Mouse (Mus musculus): ENCODE measurements at regions not wholly inside any gene's neighbourhood (a gene's known extent, or its start where the extent isn't known, plus 50 kb on each side); places are given as distances from the start of the nearest gene placed in this dataset.

GRCm38 (mm10) chr4:127862875-127863274 is 107.9 kb downstream of the CK137956 start:
- no peak for DNase-seq

- no peak for DNase-seq
Observed at GRCm38 (mm10) chr4:127861319-127862117, 109.2 kb downstream of the CK137956 start.

DNA sequence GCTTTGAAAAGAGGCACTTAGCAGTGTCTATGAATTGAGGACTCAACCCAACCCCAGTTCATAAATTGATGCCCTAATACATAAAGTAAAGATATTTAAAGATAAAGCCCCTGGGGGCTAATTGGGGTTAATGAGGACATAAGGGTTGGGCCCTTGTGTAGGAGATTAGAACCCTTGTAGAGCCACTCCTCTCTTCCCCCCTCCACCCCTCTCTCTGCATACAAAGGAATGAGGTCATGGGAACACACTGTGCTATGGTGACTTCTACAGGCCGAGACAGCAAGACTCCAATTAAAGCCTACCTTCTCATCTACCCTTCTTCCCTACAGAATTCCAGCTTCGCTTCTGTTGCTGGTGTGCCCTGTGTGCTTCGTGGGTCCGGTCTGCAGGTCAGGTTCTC is 110.5 kb downstream of the CK137956 start:
- no peak for DNase-seq

DNA sequence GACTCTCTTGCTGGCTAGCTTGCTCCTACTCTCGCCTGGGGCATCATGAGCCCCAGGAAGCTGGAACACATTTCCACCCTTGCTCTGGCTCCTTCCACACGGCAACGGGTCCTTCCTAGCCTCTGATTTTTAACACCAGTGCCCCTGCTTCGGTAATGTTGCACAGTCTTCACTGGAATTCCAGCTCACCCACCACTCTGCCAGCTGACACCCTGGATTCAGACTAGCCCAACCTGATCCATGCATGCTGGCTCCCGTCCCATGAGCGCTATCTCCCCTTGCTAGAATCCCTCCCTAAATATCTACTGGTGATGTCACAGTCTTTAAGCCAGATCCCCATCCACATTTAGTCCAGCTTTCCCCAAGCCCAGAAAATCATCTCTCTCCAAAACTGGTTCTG is 111.2 kb downstream of the CK137956 start:
- no peak for DNase-seq

DNA sequence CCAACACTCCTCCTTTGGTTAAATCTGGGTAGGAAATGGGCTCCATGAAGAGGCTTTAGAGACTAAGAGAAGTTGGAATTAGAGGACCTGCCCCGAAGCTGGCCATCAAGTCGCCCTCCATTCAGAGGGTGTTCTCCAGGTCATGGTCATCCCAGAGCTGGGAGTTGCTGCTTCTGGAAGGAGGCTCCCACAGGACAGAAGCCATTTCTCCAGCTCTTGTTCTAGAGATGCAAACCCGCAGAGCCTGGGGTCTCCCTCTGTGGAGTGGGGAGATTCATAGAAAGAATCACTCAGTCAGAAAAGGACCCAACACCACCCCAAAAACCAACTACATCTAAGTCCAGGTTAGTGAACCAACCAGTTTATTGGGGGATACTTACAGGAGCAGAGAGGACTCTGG is 112.2 kb downstream of the CK137956 start:
- DNase-seq, result no peak

DNA sequence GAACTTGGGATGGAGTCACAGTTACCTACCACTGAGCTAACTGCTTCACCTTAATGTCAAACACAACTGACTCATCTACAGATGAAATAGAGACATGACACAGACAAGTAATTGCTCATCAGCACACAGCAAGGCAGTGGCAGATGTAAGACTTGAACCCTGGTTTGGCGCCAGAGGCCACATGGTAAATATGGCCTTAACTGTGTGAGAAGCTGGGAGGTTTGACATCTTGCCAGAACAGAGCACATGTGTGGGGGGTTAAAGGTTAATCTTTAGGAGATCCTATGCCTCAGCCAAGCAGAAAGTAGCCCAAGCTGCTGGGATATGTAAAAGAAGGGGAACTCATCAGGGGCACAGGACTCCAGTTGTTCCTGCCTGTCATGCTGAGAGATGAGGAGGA is 114.9 kb downstream of the CK137956 start:
- DNase-seq, result no peak

DNA sequence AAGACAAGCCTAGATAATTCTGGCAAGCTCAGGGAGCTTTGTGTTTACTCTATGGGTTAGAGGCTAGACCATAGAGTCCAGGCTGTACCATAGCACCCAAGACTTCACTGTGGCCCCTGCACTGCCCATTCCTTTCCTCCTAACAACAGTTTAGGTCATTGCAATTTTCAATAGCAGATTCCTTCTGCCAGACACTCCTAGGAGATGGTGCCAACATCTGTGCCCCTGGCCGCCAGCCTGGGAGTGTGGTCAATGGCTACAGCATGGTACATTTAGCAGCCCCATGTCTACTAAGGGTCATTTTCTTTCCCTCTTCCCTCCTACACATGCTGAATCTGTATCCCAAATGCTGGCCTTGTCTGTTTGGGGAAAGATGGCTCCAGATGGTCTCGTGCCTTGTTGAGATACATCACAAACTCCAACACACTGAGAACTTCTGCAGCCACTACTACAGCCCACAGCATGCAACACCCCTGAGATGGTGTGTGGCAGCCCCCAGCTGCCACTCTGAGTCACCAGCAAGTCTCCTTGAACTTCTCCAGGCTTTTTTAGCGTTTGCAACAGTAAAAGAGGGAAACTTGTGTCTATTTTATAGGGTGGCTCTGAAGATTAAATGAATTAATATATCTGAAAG is 115.9 kb downstream of the CK137956 start:
- DNase-seq, result no peak

- no peak for DNase-seq
Observed at GRCm38 (mm10) chr4:127849306-127849705, 121.4 kb downstream of the CK137956 start.

GRCm38 (mm10) chr4:127846321-127846720 is 124.4 kb downstream of the CK137956 start:
- peak; percentile 29 for DNase-seq

- DNase-seq, result no peak
Observed at GRCm38 (mm10) chr4:127843421-127843820, 127.3 kb downstream of the CK137956 start.

GRCm38 (mm10) chr4:127833668-127834067 is 137.1 kb downstream of the CK137956 start:
- DNase-seq, result no peak

- DNase-seq, result no peak
Observed at GRCm38 (mm10) chr4:127826988-127827387, 143.8 kb downstream of the CK137956 start.

GRCm38 (mm10) chr4:127819501-127819900 is 151.2 kb downstream of the CK137956 start:
- DNase-seq, result peak; percentile 12

DNA sequence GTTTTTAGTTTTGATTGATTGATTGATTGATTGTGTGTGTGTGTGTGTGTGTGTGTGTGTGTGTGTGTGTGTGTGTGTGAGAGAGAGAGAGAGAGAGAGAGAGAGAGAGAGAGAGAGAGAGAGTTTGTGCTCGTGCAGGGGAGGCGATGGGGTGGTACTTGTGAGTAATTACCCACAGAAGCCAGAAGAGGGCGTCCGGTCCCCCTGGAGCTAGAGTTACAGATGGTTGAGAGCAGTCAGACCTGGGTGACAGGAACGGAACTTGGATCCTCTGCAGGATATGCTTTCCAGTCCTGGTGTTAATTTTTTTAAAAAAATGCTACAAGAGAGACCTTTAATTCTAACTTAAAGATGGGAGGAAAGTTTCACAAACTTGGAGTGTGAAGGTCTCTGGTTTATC is 151.7 kb downstream of the CK137956 start:
- DNase-seq, result no peak

DNA sequence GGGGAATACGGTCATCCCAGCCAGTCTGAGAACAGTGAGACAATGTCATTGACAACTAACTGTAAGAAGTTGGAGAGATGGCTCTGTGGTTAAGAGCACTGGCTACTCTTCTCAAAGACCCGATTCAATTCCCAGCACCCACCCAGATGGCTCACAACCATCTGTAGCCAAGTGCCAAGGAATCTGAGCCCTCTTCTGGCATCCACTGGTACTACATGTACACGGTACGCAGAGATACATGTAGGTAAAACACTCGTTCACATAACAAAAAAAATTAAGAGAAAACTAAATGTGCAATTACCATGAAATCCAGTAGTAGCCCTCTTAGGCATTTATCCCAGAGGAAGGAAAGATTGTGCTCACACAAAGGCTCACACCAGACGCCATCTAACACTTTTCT is 156.1 kb downstream of the CK137956 start:
- DNase-seq, result no peak

- DNase-seq, result no peak
Observed at GRCm38 (mm10) chr4:127812047-127812545, 158.7 kb downstream of the CK137956 start.

DNA sequence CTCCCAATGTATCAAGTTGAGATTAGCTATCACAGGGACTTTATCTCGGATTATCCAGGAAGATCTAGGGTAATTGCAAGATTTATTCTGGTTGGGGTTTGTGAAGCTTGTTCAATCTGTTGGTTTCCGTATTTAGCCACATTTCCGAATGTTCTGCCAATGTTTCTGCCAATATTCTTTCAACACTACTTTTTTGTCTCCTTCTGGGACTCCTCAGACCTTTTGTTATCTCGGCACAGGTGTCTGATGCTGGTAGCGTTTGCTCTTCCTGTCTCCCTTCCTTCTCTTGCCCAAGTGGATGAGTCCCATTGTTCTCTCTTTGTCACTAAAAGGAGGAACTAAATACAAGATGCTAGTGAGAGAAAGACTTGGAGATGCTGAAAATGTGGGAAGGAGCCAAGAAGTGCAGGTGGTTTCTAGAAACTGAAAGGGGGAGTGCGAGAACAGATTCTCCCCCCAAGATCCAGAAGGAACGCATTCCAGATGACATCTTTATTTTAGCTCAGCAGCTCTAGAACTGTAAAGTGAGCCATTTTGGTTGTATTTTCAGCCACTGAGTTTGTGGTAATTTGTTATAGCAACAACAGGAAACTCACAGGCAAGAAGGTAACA is 159.7 kb downstream of the CK137956 start:
- no peak for DNase-seq

DNA sequence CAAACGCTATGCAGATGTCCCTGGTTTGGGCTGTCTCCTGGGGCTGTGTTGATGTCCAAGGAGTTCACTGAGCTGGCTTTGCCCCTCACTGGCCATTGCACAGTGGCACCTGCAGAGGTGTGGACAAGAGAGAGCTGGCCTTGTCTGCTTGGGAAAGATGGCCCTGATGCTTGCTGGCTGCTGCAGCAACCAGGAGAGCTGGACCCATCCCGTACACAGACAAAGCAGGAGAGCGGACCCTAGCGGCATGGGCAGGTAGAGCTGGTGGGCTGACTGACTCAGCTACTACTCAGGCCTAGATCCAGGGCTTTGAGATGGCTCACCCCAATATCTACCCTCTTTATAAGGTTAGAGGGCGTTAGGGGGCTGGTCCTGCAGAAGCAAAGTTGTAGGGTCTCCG is 161.7 kb downstream of the CK137956 start:
- DNase-seq, result peak; percentile 14

DNA sequence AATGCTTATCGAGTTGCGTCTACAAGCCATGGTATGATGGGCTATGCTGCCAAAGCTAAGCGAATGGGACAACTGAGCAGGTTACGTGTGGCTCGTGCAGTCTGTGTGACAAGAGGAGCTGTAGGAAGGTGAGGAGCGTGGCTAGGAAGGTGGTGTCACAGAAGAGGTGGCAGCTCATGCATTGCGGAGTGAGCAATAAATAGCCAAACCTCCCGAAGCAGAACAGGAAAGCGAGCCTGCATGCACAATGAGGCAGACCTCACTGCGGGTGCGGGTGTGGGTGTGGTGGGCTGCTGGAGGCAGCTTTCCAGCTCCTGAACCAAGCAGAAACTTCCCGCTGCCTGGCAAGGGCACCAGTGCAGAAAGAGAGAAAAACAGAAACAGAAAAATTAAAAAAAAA is 181.5 kb downstream of the CK137956 start:
- no peak for DNase-seq

DNA sequence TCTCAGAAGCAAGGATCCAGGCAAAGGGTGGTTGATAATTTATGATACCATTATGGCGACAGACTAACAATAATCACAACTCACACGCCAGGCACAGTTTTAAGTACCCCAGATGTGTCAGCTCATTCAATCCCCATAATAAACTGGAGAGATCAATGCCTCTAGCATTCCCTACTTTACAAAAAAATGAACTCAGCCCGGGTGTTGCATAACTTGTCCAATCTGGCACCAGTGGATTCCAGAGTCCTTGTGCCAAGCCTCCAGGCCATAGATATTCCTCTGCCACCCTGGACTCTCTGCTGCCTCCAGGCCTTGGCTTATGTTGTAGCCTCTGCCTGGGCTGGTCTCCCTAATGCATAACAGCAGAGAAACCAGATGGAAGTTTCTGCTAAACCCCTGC is 185.0 kb downstream of the CK137956 start:
- no peak for DNase-seq

GRCm38 (mm10) chr4:127771966-127772500 is 198.7 kb downstream of the CK137956 start:
- DNase-seq, result no peak

DNA sequence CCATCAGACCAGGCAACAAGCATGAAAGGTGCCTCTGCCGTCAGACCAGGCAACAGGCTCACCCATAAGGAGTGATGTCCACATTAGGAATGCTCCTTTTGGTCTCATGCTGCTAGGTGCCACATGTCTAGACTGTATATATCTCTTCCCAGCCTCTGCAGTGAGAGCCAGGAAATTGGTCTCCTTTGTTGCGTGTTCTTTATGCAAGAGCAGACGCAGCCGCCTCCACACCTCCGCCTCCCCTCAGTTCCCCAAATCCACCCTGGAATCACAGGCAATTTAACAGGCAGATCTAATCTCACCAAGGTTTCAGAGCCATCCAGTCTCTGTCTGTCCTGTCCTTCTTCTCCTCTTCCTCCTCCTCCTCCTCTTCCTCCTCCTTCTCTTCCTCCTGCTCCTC is 207.0 kb downstream of the CK137956 start:
- DNase-seq, result no peak

DNA sequence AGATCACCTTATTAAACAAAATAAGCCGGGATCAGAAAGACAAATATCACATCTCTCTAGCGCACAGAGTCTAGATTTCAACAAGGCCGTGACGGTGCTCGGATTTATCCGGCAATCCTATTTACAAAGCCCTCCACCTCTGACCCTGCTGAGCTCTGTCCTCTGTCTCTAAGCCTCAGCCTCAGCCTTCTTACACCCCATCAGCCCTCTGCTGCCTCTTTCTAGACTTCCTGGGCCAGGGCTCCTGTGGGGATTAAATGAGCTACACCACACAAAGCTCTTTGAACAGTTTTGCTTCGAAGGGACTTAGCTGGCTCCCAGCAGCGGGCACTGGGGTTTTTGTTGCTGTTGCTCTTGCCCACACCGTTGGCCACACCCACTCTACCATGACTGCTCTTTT is 211.8 kb downstream of the CK137956 start:
- no peak for DNase-seq

- DNase-seq, result no peak
Observed at GRCm38 (mm10) chr4:127756238-127756637, 214.5 kb downstream of the CK137956 start.
